Mouse (Mus musculus): ENCODE results near the gene Meis1. TPM values are rescaled to one million over a fixed set of nuclear protein-coding genes. Genes with fewer than 3 reads are reported as not detected.

Meis1 gene
- 108 and 113 TPM in 2 replicates for polyA plus RNA-seq (2016; fragmentation: Nextera tagmentation; extraction: Ambion mirVana)

DNA sequence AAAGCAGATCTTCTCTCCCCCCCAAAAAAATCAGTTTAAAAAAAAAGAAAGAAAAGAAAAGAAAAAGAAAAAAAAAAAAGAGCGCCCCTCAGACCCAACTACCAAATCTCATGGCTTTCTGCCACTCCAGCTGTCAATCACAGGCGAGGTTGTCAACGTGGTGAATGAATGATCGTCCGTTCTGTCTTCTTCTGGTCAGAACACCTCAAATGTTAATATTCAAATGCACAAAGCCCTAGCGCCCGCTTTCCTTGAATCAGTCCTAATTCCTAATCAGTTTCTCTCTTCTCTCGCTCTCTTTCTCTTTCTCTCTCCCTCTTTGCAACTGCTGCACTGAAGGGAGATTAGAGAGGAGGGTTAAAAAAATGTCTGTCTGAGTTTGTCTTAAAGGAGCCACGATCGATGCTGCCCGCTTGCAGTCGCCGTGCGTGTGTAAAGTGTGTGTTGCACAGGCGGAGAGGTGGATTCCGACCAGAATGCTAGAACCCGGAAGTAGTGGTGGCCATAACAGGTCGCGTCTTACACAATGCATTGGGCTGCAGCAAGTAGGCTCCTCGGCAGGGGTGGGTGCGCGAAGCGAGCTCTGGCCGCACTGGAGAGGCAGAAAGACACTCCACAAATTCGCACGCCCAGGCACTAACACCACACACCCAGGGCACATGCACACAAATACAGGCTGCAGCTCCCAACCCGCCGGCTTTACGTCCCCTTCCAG lies at the start of gene Meis1:
Gene Meis1, minus strand, starts transcription at position 497 of the 715 bp plus-strand sequence.
- no peaks in the 10 kb centered on the region for H3K9me3 ChIP-seq
- peak within 1 kb of the TSS; percentile 65 for H3K4me3 ChIP-seq
- H3K27ac ChIP-seq: peak within 1 kb of the TSS; percentile 99
- H3K27me3 ChIP-seq: peaks cover 6% of the 10 kb centered on the region; the same call in 1 of the 2 replicates
- H3K4me2 ChIP-seq (replicated peaks): peak within 1 kb of the TSS; percentile 80
- H3K36me3 ChIP-seq: no peaks in the 10 kb centered on the region; the same call in 1 of the 2 replicates
- WGBS: under 1% methylated on average over 29 of the region's 29 CpGs
- peak; percentile 87 for ATAC-seq (ENCODE audit: insufficient number of reproducible peaks, insufficient read depth, low FRiP score, low TSS enrichment)
- H3K9ac ChIP-seq: peak within 1 kb of the TSS; percentile 94
- H3K4me1 ChIP-seq: peaks cover 11% of the 10 kb centered on the region

DNA sequence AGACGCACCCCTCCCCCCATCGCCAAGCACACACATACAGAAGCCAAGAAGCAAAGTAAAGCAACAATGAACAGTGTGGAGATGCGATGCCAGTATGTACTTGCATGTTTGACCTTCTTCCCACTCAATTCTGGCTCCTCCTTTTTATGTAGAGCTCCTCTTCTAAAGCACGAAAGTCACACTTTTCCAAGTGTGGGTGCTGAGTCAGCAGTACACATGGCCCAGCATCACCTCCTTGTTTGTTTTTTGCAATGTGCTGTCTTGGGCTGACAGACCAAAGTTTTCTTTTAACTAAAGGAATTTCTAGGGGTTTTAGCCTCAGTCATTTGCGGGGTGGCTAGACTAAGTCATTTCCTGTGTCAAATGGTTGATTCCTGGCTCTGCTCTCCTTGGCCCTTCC lies 48.5 kb upstream of the Meis1 start:
- Histone ChIP-seq H3K36me3 (no peaks in the 10 kb centered on the region), H3K27me3 (no peaks in the 10 kb centered on the region), H3K27ac (no peak overlapping the region), H3K4me1 (no peaks in the 10 kb centered on the region), H3K9me3 (no peaks in the 10 kb centered on the region), H3K9ac (no peak overlapping the region), H3K4me2 (replicated peaks) (no peak overlapping the region), H3K4me3 (no peak overlapping the region)
- ATAC-seq (ENCODE audit: insufficient number of reproducible peaks, insufficient read depth, low FRiP score, low TSS enrichment): no peak
- WGBS: 62% methylated on average over 5 of the region's 5 CpGs

- no peaks in the 10 kb centered on the region for H3K36me3 ChIP-seq
- no peaks in the 10 kb centered on the region for H3K9me3 ChIP-seq
- no peak overlapping the region for H3K27ac ChIP-seq
- no peak overlapping the region for H3K4me2 ChIP-seq (replicated peaks)
- ATAC-seq (ENCODE audit: insufficient number of reproducible peaks, insufficient read depth, low FRiP score, low TSS enrichment): no peak
- no peak overlapping the region for H3K9ac ChIP-seq
- H3K27me3 ChIP-seq: no peaks in the 10 kb centered on the region
- H3K4me3 ChIP-seq: no peak overlapping the region
- 47% methylated on average over 7 of the region's 7 CpGs for WGBS
- peaks cover 3% of the 10 kb centered on the region; the same call in 1 of the 2 replicates for H3K4me1 ChIP-seq
Measured at GRCm38 (mm10) chr11:19049276-19049675, 30.5 kb upstream of the Meis1 start.

- no peak overlapping the region for H3K9ac ChIP-seq
- 90% methylated on average over 10 of the region's 10 CpGs for WGBS
- ATAC-seq (ENCODE audit: insufficient number of reproducible peaks, insufficient read depth, low FRiP score, low TSS enrichment): no peak
- H3K36me3 ChIP-seq: no peaks in the 10 kb centered on the region
- H3K4me2 ChIP-seq (replicated peaks): no peak overlapping the region
- H3K4me3 ChIP-seq: no peak overlapping the region
- H3K27me3 ChIP-seq: no peaks in the 10 kb centered on the region
- H3K4me1 ChIP-seq: no peaks in the 10 kb centered on the region
- H3K9me3 ChIP-seq: no peaks in the 10 kb centered on the region
- no peak overlapping the region for H3K27ac ChIP-seq
Measured at GRCm38 (mm10) chr11:19036595-19037166, 17.9 kb upstream of the Meis1 start.

- ATAC-seq (ENCODE audit: insufficient number of reproducible peaks, insufficient read depth, low FRiP score, low TSS enrichment): peak; percentile 86
- peak overlapping the region; percentile 97 for H3K4me2 ChIP-seq (replicated peaks)
- WGBS: under 1% methylated on average over 58 of the region's 58 CpGs
- no peaks in the 10 kb centered on the region for H3K27me3 ChIP-seq
- H3K9ac ChIP-seq: peak overlapping the region; percentile 69
- H3K9me3 ChIP-seq: no peaks in the 10 kb centered on the region
- 0 out of 2 replicates have a peak overlapping the region, but pooled peaks have one; percentile 41 for H3K27ac ChIP-seq
- H3K36me3 ChIP-seq: no peaks in the 10 kb centered on the region
- peak overlapping the region; percentile 50 for H3K4me3 ChIP-seq
- peaks cover 8% of the 10 kb centered on the region; the same call in 1 of the 2 replicates for H3K4me1 ChIP-seq
Measured at GRCm38 (mm10) chr11:19026581-19027561, 8.1 kb upstream of the Meis1 start.

GRCm38 (mm10) chr11:19025976-19026520 lies 7.3 kb upstream of the Meis1 start:
- Histone ChIP-seq H3K4me2 (replicated peaks) (peak overlapping the region; percentile 97), H3K4me3 (peak overlapping the region; percentile 50), H3K27me3 (peaks cover 6% of the 10 kb centered on the region; the same call in 1 of the 2 replicates), H3K36me3 (no peaks in the 10 kb centered on the region), H3K4me1 (peaks cover 16% of the 10 kb centered on the region), H3K9ac (peak overlapping the region; percentile 69), H3K9me3 (no peaks in the 10 kb centered on the region), H3K27ac (no peak overlapping the region)
- ATAC-seq (ENCODE audit: insufficient number of reproducible peaks, insufficient read depth, low FRiP score, low TSS enrichment): no peak
- WGBS: 4% methylated on average over 11 of the region's 11 CpGs

- H3K9ac ChIP-seq: no peak overlapping the region
Measured at GRCm38 (mm10) chr11:19024496-19025265, 5.9 kb upstream of the Meis1 start.

DNA sequence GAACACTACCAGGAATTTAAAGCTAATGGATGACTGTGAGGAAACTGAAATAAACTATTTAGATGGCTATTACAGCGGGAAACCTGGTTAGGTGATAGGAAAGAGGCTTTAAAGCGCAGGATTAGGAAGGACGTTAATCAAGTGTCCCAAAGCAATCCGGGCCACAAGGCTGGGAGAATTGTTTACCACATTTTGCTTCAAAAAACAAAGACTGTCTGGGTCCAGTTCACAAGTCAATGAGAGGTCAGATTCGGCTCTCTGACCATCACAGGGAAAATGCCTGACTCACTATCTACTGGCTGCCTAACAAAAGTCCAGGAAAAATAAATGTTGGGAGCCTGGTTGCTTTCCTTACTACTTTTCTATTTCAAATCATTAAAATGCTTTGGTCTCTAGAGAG lies 4.6 kb upstream of the Meis1 start:
- Histone ChIP-seq H3K4me3 (no peak overlapping the region), H3K4me1 (peaks cover 18% of the 10 kb centered on the region), H3K36me3 (no peaks in the 10 kb centered on the region), H3K4me2 (replicated peaks) (no peak overlapping the region), H3K27me3 (peaks cover 6% of the 10 kb centered on the region; the same call in 1 of the 2 replicates), H3K9ac (no peak overlapping the region), H3K27ac (no peak overlapping the region), H3K9me3 (no peaks in the 10 kb centered on the region)
- ATAC-seq (ENCODE audit: insufficient number of reproducible peaks, insufficient read depth, low FRiP score, low TSS enrichment): no peak
- 22% methylated on average over 5 of the region's 5 CpGs for WGBS

More at GRCm38 (mm10) chr11:19024496-19025265, 5.9 kb upstream of the Meis1 start:
- Histone ChIP-seq H3K36me3 (no peaks in the 10 kb centered on the region), H3K4me2 (replicated peaks) (no peak overlapping the region), H3K27ac (no peak overlapping the region), H3K4me3 (no peak overlapping the region), H3K4me1 (peaks cover 18% of the 10 kb centered on the region), H3K9me3 (no peaks in the 10 kb centered on the region), H3K27me3 (peaks cover 6% of the 10 kb centered on the region; the same call in 1 of the 2 replicates)
- no peak for ATAC-seq (ENCODE audit: insufficient number of reproducible peaks, insufficient read depth, low FRiP score, low TSS enrichment)
- 34% methylated on average over 8 of the region's 8 CpGs for WGBS

DNA sequence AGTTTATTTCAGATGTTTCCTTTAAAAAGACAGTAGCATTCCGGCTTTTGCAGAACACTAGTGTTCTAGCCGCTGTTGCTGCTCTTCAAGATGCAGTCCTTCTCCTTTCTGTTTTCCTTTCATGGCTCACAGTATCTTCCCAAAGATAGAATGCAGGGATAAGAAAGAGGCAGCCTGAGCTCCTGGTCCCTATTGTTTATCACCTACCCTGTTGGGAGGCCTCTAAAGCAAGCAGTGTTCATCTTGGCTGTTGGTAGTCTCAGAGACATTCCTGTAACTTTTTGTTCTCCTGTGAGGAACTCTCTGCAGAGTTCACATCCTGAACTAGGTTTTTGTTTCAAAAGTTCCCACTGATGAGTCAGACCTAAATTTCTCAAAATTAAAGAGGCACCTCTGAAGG lies 3.8 kb upstream of the Meis1 start:
- Histone ChIP-seq H3K27me3 (peaks cover 6% of the 10 kb centered on the region; the same call in 1 of the 2 replicates), H3K4me3 (no peak overlapping the region), H3K9me3 (no peaks in the 10 kb centered on the region), H3K36me3 (no peaks in the 10 kb centered on the region), H3K4me2 (replicated peaks) (no peak overlapping the region; the same call in 1 of the 2 replicates), H3K4me1 (peaks cover 18% of the 10 kb centered on the region), H3K9ac (no peak overlapping the region; the same call in 1 of the 2 replicates), H3K27ac (no peak overlapping the region)
- ATAC-seq (ENCODE audit: insufficient number of reproducible peaks, insufficient read depth, low FRiP score, low TSS enrichment): no peak
- 25% methylated on average over 2 of the region's 2 CpGs for WGBS

- peak overlapping the region; percentile 60 for H3K9ac ChIP-seq
- H3K27ac ChIP-seq: peak overlapping the region; percentile 99
- no peaks in the 10 kb centered on the region for H3K36me3 ChIP-seq
- peak overlapping the region; percentile 80 for H3K4me2 ChIP-seq (replicated peaks)
- H3K9me3 ChIP-seq: no peaks in the 10 kb centered on the region
- peaks cover 6% of the 10 kb centered on the region; the same call in 1 of the 2 replicates for H3K27me3 ChIP-seq
- H3K4me3 ChIP-seq: peak overlapping the region; percentile 65
- H3K4me1 ChIP-seq: peaks cover 11% of the 10 kb centered on the region
- 1% methylated on average over 28 of the region's 28 CpGs for WGBS
- no peak for ATAC-seq (ENCODE audit: insufficient number of reproducible peaks, insufficient read depth, low FRiP score, low TSS enrichment)
Measured at GRCm38 (mm10) chr11:19020951-19021710, 2.3 kb upstream of the Meis1 start.

Measured in embryonic facial prominence, embryonic 12.5 days (tissue).